Mouse (Mus musculus) urinary bladder, adult 18-20 months (tissue): Measurements from ENCODE around the gene Tspan3.

Experiments used
- DNase-seq, 2 experiments: peaks; one replicate each; pipeline ENCODE4 v3.0.0; 2022; ENCODE audit warnings: low spot score in 2 of 2, mixed read lengths in 2 of 2

The Tspan3 gene

GRCm38 (mm10) chr9:56158077-56158476, 7.2 kb downstream of the Tspan3 start:
- DNase-seq: no peak

DNA sequence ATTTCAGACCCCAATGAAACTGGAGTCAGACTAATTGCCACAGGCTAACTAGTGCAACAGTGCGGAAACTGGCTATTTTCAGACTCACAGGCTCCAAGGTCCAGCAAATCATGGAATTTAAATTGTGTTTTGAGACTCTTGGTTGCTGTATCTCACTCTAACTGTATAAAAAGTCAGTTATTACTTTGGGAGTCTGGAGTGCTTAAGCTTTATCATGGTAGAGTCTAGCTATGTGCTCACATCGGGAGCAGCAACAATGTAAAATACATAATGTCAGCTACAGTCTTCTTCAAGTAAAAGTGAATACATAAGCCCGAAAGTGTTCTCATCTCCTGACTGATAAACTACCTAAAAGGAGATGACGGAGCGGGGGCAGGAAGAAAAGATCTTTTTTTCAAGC, 10.7 kb downstream of the Tspan3 start:
- DNase-seq: no peak

GRCm38 (mm10) chr9:56152482-56153007, 12.7 kb downstream of the Tspan3 start:
- DNase-seq: no peak

DNA sequence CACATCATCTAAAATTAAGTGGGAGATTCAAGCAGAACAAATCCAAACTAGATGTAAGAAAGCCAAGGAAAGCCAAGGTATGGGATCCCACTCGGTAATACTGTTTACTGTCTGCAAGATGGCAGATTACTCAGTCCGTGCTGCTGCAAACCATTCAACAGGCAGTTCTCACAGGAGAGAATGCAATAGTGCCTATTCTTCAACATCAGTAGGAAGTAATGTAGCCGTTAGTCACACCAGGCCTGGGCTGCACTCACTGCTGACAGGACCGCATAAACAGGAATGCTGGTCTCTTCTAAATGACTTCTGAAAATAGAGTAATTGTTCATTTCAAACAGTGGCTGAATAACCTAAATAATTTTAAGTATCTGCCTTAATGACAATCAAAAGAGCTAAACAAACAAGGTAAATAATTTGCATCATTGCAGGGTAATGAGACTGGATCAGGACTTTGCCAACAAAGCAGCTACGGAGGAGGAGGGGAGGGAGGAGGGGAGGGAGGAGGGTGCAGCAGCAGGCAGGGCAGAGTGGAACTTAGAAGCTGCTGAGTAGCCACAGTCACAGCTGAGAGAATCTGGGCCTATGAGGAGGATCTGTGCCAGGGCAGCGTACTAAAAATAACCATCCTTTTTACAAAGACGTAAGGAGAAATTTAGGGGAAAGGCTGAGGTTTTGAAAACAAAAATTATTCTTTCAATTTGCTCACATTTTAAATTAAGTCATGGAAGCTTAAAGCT, 13.4 kb downstream of the Tspan3 start:
- DNase-seq: no peak

DNA sequence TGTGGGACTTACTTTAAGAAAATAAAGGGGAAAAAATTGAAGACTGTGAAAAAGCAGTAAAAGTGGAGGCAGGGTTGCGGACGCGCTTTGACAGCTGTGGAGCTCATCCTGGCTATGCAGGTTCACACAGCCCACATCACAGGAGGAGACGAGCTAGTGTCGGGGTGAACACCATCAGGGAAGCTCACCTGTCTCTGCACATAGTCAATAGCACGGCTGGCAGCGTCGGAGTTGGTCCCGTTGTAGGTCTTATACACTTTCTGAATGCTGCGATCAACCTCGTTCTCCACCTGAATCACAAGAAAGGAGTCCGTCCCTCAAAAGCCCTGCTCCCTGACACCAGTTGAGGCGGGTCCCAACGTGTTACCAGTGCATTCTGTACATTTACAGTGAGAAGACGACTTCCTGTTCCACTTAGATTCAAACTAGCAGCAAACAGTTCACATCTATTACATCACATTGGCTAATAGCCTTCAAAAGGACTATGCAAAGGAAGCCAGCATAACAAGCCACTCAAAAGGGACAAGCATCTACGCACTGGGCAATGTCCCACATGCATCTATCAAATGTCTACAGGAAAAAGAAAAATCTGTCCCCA, 18.9 kb downstream of the Tspan3 start:
- no peak for DNase-seq

DNA sequence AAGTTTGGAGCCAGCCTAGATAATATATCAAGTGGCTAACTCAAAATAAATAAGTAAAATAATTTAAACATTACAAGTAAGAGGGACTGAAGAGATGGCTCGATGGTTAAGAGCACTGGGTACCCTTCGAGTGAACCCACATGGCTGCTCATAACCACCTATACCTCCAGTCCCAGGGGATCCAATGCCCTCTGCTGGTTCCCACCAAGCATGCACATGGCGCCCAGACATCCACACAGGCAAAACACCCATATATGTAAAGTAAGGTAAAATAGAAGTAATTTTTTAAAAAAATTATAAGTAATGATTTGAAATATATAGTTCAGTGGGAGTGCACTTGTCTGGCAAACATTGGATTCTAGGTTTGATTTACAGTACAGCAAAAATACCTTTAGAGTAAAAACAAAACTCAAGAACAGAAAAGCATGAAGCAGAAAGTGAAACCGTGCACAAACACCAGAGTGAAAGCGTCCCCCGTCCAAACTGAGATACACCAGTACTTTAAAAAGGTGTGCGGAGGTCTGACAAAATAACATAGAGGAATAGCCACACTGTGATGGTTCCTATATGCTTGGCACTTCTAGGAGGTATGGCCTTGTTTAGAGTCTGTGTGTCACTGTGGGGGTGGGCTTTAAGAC, 20.8 kb downstream of the Tspan3 start:
- DNase-seq: no peak

- no peak for DNase-seq
Observed at GRCm38 (mm10) chr9:56141776-56142175, 23.5 kb downstream of the Tspan3 start.

- no peak for DNase-seq
Observed at GRCm38 (mm10) chr9:56135590-56136197, 29.6 kb downstream of the Tspan3 start.

GRCm38 (mm10) chr9:56134614-56135013, 30.7 kb downstream of the Tspan3 start:
- DNase-seq: no peak

- DNase-seq: no peak
Observed at GRCm38 (mm10) chr9:56133970-56134369, 31.3 kb downstream of the Tspan3 start.

DNA sequence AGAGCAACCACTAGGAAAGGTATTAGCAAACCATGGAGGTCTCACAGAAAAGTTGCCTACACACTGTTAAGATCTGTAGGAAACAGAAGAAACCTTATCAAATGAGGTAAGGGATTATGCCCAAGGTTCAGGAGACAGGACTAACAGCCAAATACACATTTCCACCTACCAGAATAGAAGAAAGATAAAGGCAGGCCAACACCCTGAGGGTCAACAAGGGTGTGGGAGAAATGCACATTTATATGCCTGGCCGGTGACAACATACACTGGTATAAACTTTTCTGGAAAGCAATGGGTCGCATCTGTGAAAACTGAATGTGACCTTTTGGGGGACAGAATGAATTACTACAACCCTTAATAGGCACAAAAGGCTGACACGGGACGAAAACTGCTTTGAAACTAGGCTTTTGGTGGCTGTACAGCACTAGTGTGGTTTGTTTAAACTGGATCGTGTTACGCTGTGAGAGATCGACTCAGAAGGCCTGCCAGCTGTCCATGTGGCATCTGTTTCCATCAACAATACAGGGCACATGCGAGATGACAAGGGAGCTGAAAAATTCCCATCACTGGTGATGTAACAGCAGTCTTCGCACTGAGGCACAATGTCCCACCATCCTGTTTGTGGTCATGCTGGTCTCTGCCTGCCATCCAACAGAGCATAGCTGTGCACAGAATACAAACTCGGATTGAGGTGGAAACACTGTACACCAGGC, 33.3 kb downstream of the Tspan3 start:
- no peak for DNase-seq

DNA sequence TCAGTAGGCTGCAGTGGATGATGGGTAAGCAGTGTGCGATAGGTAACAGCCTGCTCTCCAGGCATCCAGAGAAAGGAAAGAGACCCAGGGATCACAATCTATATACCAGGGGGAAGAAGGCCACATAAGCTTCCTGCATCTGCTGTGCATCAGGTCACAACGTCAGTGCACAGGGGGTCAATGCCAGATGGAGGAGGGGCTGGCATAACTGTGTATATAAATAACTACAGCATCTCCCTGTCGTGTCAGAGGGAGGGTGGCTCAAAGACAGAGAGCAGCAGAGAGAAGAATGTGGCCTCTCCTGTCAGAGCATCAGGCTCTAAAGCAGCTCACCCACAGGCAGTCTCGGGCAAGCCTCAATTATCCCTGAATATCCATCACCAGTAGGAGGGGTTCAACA, 34.7 kb downstream of the Tspan3 start:
- DNase-seq: no peak

- DNase-seq: no peak
Observed at GRCm38 (mm10) chr9:56129951-56130350, 35.3 kb downstream of the Tspan3 start.

DNA sequence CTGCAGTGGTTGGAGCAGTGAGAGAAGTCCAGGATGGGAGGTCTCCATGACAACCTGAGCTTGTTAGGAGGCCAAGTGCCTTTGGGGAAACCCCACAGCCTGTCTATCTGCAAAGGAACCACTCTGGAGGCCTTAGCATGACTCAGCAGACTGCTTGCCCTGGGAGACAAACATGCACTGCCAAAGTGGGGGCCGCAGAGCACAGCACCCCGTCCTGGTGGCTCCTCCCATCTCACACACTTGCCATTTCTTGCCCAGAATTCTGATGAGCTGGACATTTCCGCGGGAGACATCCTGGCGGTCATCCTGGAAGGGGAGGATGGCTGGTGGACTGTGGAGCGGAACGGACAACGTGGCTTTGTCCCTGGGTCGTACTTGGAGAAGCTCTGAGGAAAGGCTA, 36.9 kb downstream of the Tspan3 start:
- DNase-seq: no peak

GRCm38 (mm10) chr9:56126453-56127173, 38.7 kb downstream of the Tspan3 start:
- no peak for DNase-seq

- DNase-seq: no peak
Observed at GRCm38 (mm10) chr9:56124561-56124960, 40.7 kb downstream of the Tspan3 start.

DNA sequence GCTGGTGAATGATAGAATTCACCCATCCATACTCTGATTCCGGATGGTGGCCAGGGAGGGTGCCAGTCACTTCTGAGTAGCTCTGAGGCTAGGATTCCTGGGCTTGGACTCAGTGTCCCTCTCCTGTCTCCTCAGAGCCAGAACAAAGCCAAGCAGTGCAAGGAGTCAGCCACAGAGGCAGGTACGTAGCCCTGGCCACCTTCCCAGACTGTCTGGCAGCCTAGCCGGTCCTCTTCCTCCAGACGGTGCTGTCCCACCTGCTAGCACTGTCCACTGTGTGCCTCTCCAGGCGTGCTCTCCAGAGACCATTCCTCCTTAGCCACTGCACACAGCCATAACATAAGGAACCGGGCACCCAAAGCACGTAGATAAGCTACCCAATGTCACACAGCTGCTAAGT, 41.7 kb downstream of the Tspan3 start:
- DNase-seq: no peak

DNA sequence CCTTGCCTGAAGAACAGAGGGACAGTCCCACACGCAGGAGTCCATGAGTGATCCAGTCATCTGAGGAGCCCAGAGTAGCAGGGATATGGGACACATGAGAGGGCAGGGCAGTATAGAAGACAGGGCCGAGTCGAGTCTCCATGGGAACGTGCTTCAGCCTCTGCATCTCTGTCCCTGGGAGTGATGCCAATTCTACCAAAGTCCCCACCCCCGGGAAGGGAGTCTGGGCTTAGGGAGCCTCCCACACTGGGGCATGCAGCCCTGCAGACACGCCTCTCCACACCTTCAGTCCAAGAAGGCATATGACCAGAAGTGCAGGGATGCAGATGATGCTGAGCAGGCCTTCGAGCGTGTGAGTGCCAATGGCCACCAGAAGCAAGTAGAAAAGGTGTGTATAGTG, 42.3 kb downstream of the Tspan3 start:
- DNase-seq: no peak

DNA sequence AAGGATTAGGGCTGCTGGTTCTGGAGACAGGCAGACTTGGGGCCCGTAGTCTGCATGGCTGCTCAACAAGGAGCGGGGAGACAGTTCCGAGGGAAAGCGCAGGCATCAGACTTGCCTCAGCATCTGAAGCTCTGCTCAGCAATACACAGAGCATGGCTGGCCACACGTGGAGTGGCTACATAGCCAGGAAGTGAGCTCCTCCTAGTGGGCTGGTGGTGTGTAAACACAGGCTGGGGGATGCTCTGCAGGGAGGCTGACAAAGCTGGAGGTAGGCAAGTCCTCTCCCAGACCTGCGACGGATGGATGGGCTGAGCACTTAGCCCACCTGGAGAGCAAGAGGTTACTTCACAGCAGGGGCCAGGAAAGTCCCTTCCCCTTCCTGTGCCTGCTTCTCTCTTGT, 44.2 kb downstream of the Tspan3 start:
- no peak for DNase-seq

GRCm38 (mm10) chr9:56119651-56120050, 45.6 kb downstream of the Tspan3 start:
- DNase-seq: no peak

GRCm38 (mm10) chr9:56118582-56118981, 46.7 kb downstream of the Tspan3 start:
- peak; percentile 39 to 57 for DNase-seq
